Mouse (Mus musculus) kidney, adult 18-20 months (tissue): ENCODE data around the gene Gm3739.
A peak's percentile ranks its signal among the peaks of the same experiment; 100 is the strongest.
"Not testable (repeated sequence)": the region's sequence is repeated elsewhere in the genome, so short reads cannot be mapped to it uniquely, and the experiment has no call there.

ENCODE experiments used
- DNase-seq: peaks from one replicate; pipeline ENCODE4 v3.0.0; 2021

Gene Gm3739

DNA sequence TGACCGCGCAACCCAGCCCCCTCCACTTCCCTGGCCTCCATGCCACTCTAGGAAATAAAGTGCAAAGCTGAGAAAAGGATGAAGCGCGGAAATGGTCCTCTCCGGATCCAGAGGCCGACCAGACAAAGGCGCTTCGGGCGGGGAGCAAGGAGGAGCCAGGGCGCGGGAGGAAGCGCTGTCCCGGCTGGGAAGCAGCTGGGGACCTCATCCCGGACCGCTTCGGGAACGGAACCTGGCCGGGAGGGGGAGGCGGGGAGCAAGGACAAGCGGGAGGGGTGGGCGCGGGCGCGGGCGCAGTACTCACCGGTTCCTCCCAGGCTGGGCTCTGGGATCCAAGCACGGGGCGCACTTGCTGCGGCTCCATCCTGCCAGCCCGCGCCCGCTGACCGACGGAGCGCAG, at the start of gene Gm3739:
Gene Gm3739 (minus strand): TSS at position 389 of the 400 bp plus-strand sequence.
- DNase-seq = peak; percentile 2

DNA sequence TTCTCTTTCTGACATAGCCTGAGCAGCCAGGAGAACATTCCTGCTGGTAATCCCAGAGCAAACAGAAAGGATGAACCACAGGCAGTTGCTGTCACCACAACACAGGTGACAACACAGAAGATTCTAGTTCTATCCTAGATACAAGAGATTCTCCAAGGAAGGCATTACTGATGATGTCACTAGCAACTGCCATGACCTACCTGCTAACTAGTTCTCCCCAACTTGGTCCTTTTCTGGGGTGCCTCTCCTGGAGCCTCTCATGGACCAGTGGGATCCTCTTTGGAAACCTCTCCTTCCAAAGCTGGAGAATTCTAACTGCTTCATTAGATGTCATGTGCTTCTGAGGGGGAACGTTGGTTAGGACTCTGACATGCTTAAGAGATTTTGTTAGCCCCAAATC, 17.4 kb upstream of the Gm3739 start, which contains the start of gene Gm5797:
Gene Gm5797 (minus strand): TSS at position 101 of the 400 bp plus-strand sequence.
- DNase-seq = not testable (repeated sequence)

DNA sequence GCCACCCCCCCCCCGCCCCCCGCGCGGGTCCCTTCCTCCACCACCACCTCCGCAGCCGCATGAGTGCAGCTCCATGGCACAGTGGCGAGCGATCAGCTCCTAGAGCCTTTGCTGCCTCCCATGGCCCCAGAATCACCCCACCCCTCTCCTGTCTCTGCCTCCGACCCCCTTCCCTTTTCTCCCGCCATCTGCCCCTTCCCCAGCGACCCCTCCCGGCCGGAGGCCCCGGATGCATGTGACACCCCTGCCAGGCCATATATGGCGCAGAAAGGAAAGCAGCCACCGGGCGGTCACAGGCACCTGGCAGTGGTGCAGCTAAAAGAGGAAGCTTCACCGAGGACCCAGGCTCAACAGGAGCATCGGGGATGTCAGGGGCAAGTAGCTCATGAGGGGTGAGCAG, 244 bp upstream of the Gm3739 start:
- DNase-seq = not testable (repeated sequence)

DNA sequence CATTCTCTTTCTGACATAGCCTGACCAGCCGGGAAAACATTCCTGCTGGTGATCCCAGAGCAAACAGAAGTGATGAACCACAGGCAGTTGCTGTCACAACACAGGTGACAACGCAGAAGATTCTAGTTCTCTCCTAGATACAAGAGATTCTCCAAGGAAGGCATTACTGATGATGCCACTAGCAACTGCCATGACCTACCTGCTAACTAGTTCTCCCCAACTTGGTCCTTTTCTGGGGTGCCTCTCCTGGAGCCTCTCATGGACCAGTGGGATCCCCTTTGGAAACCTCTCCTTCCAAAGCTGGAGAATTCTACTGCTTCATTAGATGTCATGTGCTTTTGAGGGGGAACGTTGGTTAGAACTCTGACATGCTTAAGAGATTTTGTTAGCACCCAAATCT, 50.2 kb downstream of the Gm3739 start, which contains the start of gene Gm3727:
Gene Gm3727 (minus strand): TSS at position 101 of the 400 bp plus-strand sequence.
- not testable (repeated sequence) for DNase-seq
